Mouse (Mus musculus) intestine, postnatal 0 days (tissue): Measurements from ENCODE around the gene Ahr. TPM values are rescaled to one million over a fixed set of nuclear protein-coding genes. Genes with fewer than 3 reads are reported as not detected.

Experiments used
- ATAC-seq: fragments of 200-750 bp; cut with Nextera tagmentation; 2 replicates; pipeline ENCODE4 v1.8.0; 2017; ENCODE audit warnings: mild to moderate bottlenecking, moderate TSS enrichment, moderate library complexity
- H3K27ac ChIP-seq: fragments of 300-500 bp; sonication (generic); 2 replicates; pipeline ENCODE4 v1.5.1; 2014; ENCODE audit warnings: mild to moderate bottlenecking, low read depth, low read length, moderate library complexity
- H3K27me3 ChIP-seq: fragments of 300-500 bp; sonication (generic); replicated peaks from 2 replicates; pipeline ENCODE4 v1.6.1; 2014; ENCODE audit warnings: low read length, mixed read lengths; ENCODE audit not compliant: control insufficient read depth, insufficient read depth
- H3K36me3 ChIP-seq: fragments of 300-500 bp; sonication (generic); 2 replicates; pipeline ENCODE4 v1.6.1; 2014; ENCODE audit warnings: mild to moderate bottlenecking, moderate library complexity; ENCODE audit not compliant: control insufficient read depth, insufficient read depth
- H3K4me1 ChIP-seq: fragments of 300-500 bp; sonication (generic); replicated peaks from 2 replicates; pipeline ENCODE4 v1.6.1; 2014; ENCODE audit warnings: antibody characterized with exemption, low read length, mixed read lengths; ENCODE audit not compliant: control insufficient read depth, insufficient read depth
- H3K4me2 ChIP-seq: fragments of 300-500 bp; sonication (generic); replicated peaks from 2 replicates; pipeline ENCODE4 v1.6.1; 2014; ENCODE audit warnings: low read depth, mild to moderate bottlenecking, moderate library complexity
- H3K4me3 ChIP-seq: fragments of 300-500 bp; sonication (generic); 2 replicates; pipeline ENCODE4 v1.5.1; 2014; ENCODE audit warnings: low read depth, low read length
- H3K9ac ChIP-seq: fragments of 300-500 bp; sonication (generic); 2 replicates; pipeline ENCODE4 v1.6.1; 2014; ENCODE audit warnings: mild to moderate bottlenecking, low read depth, low read length
- H3K9me3 ChIP-seq: fragments of 300-500 bp; sonication (generic); 2 replicates; pipeline ENCODE4 v1.6.1; 2016; ENCODE audit warnings: mixed run types; ENCODE audit not compliant: control insufficient read depth
- CTCF ChIP-seq: sonication (generic); IDR thresholded peaks from 2 replicates; pipeline ENCODE4 v1.5.1; 2016; ENCODE audit warnings: low read depth, mild to moderate bottlenecking, control low read depth, antibody characterized with exemption, moderate library complexity
- WGBS: fragments of 180-500 bp; shearing (Covaris S2); extraction: QIAGEN DNeasy Blood & Tissue Kit; methylation state at CpG from one replicate; pipeline ENCODE4 v1.1.7; 2014; 5-methylcytosine and 5-hydroxymethylcytosine counted together
- polyA plus RNA-seq: library from polyadenylated mRNA; unstranded; fragments of >200 nt; fragmentation: Nextera tagmentation; extraction: Ambion mirVana; gene quantifications from 2 replicates; pipeline ENCODE4 v1.2.1, GENCODE M21; 2015

The Ahr gene
- polyA plus RNA-seq, 1 experiment from 2014 or later: 4.7 TPM

- Histone ChIP-seq H3K9ac (no peak overlapping the region), H3K4me1 (no peaks in the 10 kb centered on the region), H3K4me2 (no peak overlapping the region), H3K27ac (no peak overlapping the region), H3K36me3 (no peaks in the 10 kb centered on the region), H3K9me3 (no peaks in the 10 kb centered on the region), H3K4me3 (no peak overlapping the region), H3K27me3 (no peaks in the 10 kb centered on the region)
- WGBS: 81% methylated on average over 2 of the region's 2 CpGs
- no peak for TF ChIP-seq CTCF
- no peak for ATAC-seq
Measured at GRCm38 (mm10) chr12:35480764-35481163, 54.1 kb downstream of the Ahr start.

DNA sequence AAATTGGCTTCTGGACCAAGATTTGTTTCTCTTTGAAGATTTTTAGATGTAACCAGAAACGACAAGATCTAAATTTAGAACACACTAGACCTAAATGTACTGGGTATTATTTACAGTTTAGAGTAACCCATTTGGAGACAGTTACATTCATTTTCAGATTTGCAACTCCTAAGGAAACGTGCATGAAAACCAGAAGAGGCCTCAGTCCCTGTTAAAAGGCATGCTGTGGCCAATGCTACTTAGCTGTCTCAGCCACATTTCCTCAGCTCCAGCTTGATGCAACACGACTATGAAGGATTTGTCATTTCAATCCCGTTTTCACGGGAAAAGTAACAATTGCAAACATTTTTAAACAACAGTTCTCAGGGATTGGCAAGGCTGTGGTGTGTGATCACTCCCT, 55.9 kb downstream of the Ahr start:
- Histone ChIP-seq H3K4me1 (no peaks in the 10 kb centered on the region), H3K27me3 (no peaks in the 10 kb centered on the region), H3K4me2 (no peak overlapping the region), H3K27ac (no peak overlapping the region), H3K4me3 (no peak overlapping the region), H3K9me3 (no peaks in the 10 kb centered on the region), H3K9ac (no peak overlapping the region), H3K36me3 (no peaks in the 10 kb centered on the region)
- ATAC-seq: no peak
- 68% methylated on average over 5 of the region's 5 CpGs for WGBS
- TF ChIP-seq CTCF: no peak

DNA sequence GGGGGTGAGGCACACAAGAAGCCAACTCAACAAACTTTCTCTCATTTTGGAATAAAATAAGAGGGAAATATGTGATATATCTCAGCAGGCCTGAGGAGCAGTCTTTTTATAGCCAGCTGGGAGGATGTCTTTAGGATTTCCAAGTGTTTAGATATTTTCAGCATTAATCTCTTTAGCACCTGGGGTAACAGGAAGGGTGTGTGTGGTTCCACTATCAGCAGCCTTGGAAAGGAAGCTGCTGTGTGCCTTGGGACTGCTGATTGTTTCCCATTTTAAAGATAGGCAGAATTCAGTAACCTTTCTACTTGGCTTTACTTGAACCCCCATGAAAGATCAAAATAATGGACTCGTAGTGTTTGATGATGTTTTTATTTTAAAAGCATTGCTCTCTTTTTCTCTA, 71.4 kb downstream of the Ahr start:
- WGBS: 78% methylated on average over 1 of the region's 1 CpGs
- Histone ChIP-seq H3K9me3 (no peaks in the 10 kb centered on the region), H3K4me1 (no peaks in the 10 kb centered on the region), H3K4me3 (no peak overlapping the region), H3K27ac (no peak overlapping the region), H3K9ac (no peak overlapping the region), H3K4me2 (no peak overlapping the region), H3K27me3 (no peaks in the 10 kb centered on the region), H3K36me3 (no peaks in the 10 kb centered on the region)
- ATAC-seq: no peak
- TF ChIP-seq CTCF: no peak

GRCm38 (mm10) chr12:35462667-35463066, 72.2 kb downstream of the Ahr start:
- H3K27ac ChIP-seq: no peak overlapping the region
- ATAC-seq: no peak
- H3K4me3 ChIP-seq: no peak overlapping the region
- H3K4me2 ChIP-seq: no peak overlapping the region
- no peaks in the 10 kb centered on the region for H3K9me3 ChIP-seq
- H3K27me3 ChIP-seq: no peaks in the 10 kb centered on the region
- TF ChIP-seq CTCF: no peak
- H3K4me1 ChIP-seq: no peaks in the 10 kb centered on the region
- no peak overlapping the region for H3K9ac ChIP-seq
- 80% methylated on average over 6 of the region's 6 CpGs for WGBS
- no peaks in the 10 kb centered on the region for H3K36me3 ChIP-seq

DNA sequence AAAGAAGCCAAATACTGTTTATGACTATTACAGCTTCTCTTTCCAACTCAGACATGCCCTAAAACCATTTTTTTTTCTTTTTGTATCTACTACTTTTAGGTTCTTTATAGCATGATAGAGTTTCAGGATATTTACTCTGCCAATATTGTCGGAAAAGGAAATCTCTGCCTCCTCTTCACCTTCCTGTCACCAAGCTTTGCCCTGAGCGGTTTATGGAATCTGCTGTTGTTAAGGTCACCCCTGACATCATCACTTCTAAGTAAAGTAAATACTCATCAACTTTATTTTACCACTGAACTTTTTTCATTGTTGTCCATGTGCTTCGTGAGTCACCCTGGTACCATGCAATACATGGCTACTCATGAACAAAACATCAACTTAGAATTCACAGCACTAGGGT, 75.2 kb downstream of the Ahr start:
- no peak overlapping the region for H3K27ac ChIP-seq
- no peak for ATAC-seq
- H3K4me3 ChIP-seq: no peak overlapping the region

More for the DNA sequence above, 75.2 kb downstream of the Ahr start:
- H3K4me1 ChIP-seq: no peaks in the 10 kb centered on the region
- H3K9ac ChIP-seq: no peak overlapping the region
- no peak for TF ChIP-seq CTCF
- no peak overlapping the region for H3K4me2 ChIP-seq
- 50% methylated on average over 3 of the region's 3 CpGs for WGBS
- H3K36me3 ChIP-seq: no peaks in the 10 kb centered on the region
- H3K9me3 ChIP-seq: no peaks in the 10 kb centered on the region
- no peaks in the 10 kb centered on the region for H3K27me3 ChIP-seq
